Mouse (Mus musculus): Measurements from ENCODE around the gene Ints7. TPM values are rescaled to one million over a fixed set of nuclear protein-coding genes. Genes with fewer than 3 reads are reported as not detected.

Ints7 gene
- polyA plus RNA-seq, 1 experiment from 2014 or later = 34.7 TPM

DNA sequence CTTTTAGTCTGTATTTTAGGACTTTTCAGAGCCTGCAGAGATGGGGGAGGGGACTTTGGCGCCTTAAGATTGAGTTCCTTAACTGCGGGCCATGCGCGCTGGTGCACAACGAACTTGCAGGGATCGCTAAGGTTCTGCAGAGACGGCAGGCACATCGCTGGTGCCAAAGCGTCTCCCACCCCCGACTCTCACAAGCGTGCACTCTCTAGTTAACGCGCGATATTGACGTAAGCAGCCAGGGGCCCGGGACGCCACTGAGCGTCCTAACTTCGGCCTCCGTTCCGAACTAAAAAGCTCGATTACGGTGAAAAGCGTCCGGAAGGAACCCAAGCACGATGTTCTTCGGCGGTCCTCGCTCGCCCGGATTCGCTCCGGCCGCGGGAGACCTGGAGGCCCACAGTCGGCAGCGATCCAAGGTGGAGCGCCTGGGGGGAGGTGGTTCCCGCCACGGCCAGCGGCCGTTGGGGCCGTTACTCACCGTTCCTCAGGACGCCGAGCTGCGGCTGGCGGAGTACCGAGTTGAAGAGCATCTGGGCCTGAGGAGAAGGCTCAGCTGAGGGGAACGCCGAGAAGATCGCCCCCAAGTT, 472 bp upstream of the Ints7 start:
- no peak for ATAC-seq (ENCODE audit: low FRiP score)

GRCm38 (mm10) chr1:191579524-191579923, 4.1 kb downstream of the Ints7 start:
- WGBS = 98% methylated on average over 3 of the region's 3 CpGs
- no peak overlapping the region for H3K9ac ChIP-seq
- DNase-seq (ENCODE audit: low spot score) (no peak), ATAC-seq (ENCODE audit: low FRiP score) (no peak)
- no peak overlapping the region for H3K4me3 ChIP-seq (replicated peaks; ENCODE audit: low read length)
- no peak overlapping the region for H3K4me2 ChIP-seq (replicated peaks)
- H3K27ac ChIP-seq = no peak overlapping the region
- H3K9me3 ChIP-seq (ENCODE audit: control insufficient read depth, low read length) = no peaks in the 10 kb centered on the region
- H3K27me3 ChIP-seq (ENCODE audit: control insufficient read depth, insufficient read depth, low read length) = no peaks in the 10 kb centered on the region
- peaks cover 24% of the 10 kb centered on the region for H3K4me1 ChIP-seq (replicated peaks; ENCODE audit: control insufficient read depth, insufficient read depth, low read length)
- H3K36me3 ChIP-seq (replicated peaks; ENCODE audit: control insufficient read depth, insufficient read depth) = peaks cover 23% of the 10 kb centered on the region

More for the DNA sequence above, 472 bp upstream of the Ints7 start:
- H3K27ac ChIP-seq = peak overlapping the region; percentile 58; the same call in 1 of the 2 replicates
- no peaks in the 10 kb centered on the region for H3K27me3 ChIP-seq (ENCODE audit: control insufficient read depth, insufficient read depth, low read length)
- WGBS = under 1% methylated on average over 52 of the region's 52 CpGs
- H3K9me3 ChIP-seq (ENCODE audit: control insufficient read depth, low read length) = no peaks in the 10 kb centered on the region
- DNase-seq (ENCODE audit: low spot score) = peak; percentile 49
- H3K4me1 ChIP-seq (replicated peaks; ENCODE audit: control insufficient read depth, insufficient read depth, low read length) = peaks cover 31% of the 10 kb centered on the region
- peak overlapping the region; percentile 94 for H3K4me2 ChIP-seq (replicated peaks)
- H3K4me3 ChIP-seq (replicated peaks; ENCODE audit: low read length) = peak overlapping the region; percentile 71
- peak overlapping the region; percentile 58 for H3K9ac ChIP-seq
- H3K36me3 ChIP-seq (replicated peaks; ENCODE audit: control insufficient read depth, insufficient read depth) = no peaks in the 10 kb centered on the region

DNA sequence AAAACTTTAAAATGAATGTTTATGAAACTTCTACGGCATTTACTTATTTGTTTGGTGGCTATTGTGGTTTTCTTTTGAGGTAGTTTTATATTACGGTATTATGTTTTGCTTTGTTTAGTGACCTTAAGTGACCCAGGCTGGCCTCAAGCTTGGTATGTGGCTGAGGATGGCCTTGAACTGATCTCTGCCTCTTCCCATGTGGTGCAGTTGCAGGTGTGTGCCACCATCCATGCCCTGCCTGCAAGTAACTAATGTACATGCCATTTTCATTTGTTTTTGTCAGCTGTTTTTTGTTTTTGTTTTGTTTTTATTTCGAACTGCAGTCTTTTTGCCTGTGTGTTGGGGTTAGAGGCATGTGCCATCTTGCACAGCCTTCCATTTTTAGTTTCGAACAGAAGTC, 6.2 kb downstream of the Ints7 start:
- no peaks in the 10 kb centered on the region for H3K9me3 ChIP-seq (ENCODE audit: control insufficient read depth, low read length)
- peaks cover 15% of the 10 kb centered on the region for H3K4me1 ChIP-seq (replicated peaks; ENCODE audit: control insufficient read depth, insufficient read depth, low read length)
- no peak overlapping the region for H3K27ac ChIP-seq
- no peaks in the 10 kb centered on the region for H3K27me3 ChIP-seq (ENCODE audit: control insufficient read depth, insufficient read depth, low read length)
- ATAC-seq (ENCODE audit: low FRiP score) (no peak), DNase-seq (ENCODE audit: low spot score) (no peak)
- WGBS = 92% methylated on average over 4 of the region's 4 CpGs
- no peak overlapping the region for H3K4me3 ChIP-seq (replicated peaks; ENCODE audit: low read length)
- peaks cover 37% of the 10 kb centered on the region for H3K36me3 ChIP-seq (replicated peaks; ENCODE audit: control insufficient read depth, insufficient read depth)
- no peak overlapping the region for H3K4me2 ChIP-seq (replicated peaks)
- no peak overlapping the region for H3K9ac ChIP-seq

- Histone ChIP-seq H3K27me3 (ENCODE audit: control insufficient read depth, insufficient read depth, low read length) (no peaks in the 10 kb centered on the region), H3K4me1 (replicated peaks; ENCODE audit: control insufficient read depth, insufficient read depth, low read length) (no peaks in the 10 kb centered on the region), H3K9me3 (ENCODE audit: control insufficient read depth, low read length) (no peaks in the 10 kb centered on the region), H3K4me3 (replicated peaks; ENCODE audit: low read length) (no peak overlapping the region), H3K27ac (no peak overlapping the region), H3K9ac (no peak overlapping the region), H3K36me3 (replicated peaks; ENCODE audit: control insufficient read depth, insufficient read depth) (peaks cover 58% of the 10 kb centered on the region), H3K4me2 (replicated peaks) (no peak overlapping the region)
- DNase-seq (ENCODE audit: low spot score) (no peak), ATAC-seq (ENCODE audit: low FRiP score) (no peak)
- WGBS = 97% methylated on average over 4 of the region's 4 CpGs
Measured at GRCm38 (mm10) chr1:191583836-191584235, 8.4 kb downstream of the Ints7 start.

- Histone ChIP-seq H3K27ac (no peak overlapping the region), H3K27me3 (ENCODE audit: control insufficient read depth, insufficient read depth, low read length) (no peaks in the 10 kb centered on the region), H3K4me2 (replicated peaks) (no peak overlapping the region), H3K9me3 (ENCODE audit: control insufficient read depth, low read length) (no peaks in the 10 kb centered on the region), H3K9ac (no peak overlapping the region), H3K4me1 (replicated peaks; ENCODE audit: control insufficient read depth, insufficient read depth, low read length) (no peaks in the 10 kb centered on the region), H3K4me3 (replicated peaks; ENCODE audit: low read length) (no peak overlapping the region), H3K36me3 (replicated peaks; ENCODE audit: control insufficient read depth, insufficient read depth) (peaks cover 64% of the 10 kb centered on the region)
- no peak for ATAC-seq (ENCODE audit: low FRiP score)
- no peak for DNase-seq (ENCODE audit: low spot score)
- 96% methylated on average over 4 of the region's 4 CpGs for WGBS
Measured at GRCm38 (mm10) chr1:191584483-191584882, 9.0 kb downstream of the Ints7 start.

GRCm38 (mm10) chr1:191585704-191586103, 10.3 kb downstream of the Ints7 start:
- Histone ChIP-seq H3K27me3 (ENCODE audit: control insufficient read depth, insufficient read depth, low read length) (no peaks in the 10 kb centered on the region), H3K36me3 (replicated peaks; ENCODE audit: control insufficient read depth, insufficient read depth) (peaks cover 74% of the 10 kb centered on the region), H3K4me2 (replicated peaks) (no peak overlapping the region), H3K9ac (no peak overlapping the region), H3K9me3 (ENCODE audit: control insufficient read depth, low read length) (no peaks in the 10 kb centered on the region), H3K4me1 (replicated peaks; ENCODE audit: control insufficient read depth, insufficient read depth, low read length) (no peaks in the 10 kb centered on the region), H3K4me3 (replicated peaks; ENCODE audit: low read length) (no peak overlapping the region), H3K27ac (no peak overlapping the region)
- WGBS = 89% methylated on average over 2 of the region's 2 CpGs
- DNase-seq (ENCODE audit: low spot score) = no peak
- ATAC-seq (ENCODE audit: low FRiP score) = no peak

DNA sequence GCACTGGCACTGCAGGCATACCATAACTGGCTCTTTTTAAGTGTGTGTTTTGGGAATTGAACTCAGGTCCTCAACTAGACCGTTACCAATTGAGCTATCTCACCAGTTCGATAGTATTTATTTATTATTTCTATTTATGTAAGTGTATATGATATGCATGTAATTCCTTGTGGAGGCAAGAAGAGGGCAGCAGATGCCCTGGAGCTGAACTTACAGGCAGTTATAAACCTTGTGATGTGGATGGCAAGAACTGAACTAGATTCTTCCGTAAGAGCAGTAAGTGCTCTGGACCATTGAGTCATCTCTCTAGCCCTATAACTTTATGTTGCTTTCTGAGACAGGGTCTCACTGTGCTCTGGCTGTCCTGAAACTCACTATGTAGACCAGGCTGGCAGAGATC, 11.6 kb downstream of the Ints7 start:
- H3K36me3 ChIP-seq (replicated peaks; ENCODE audit: control insufficient read depth, insufficient read depth) = peaks cover 83% of the 10 kb centered on the region
- H3K27me3 ChIP-seq (ENCODE audit: control insufficient read depth, insufficient read depth, low read length) = no peaks in the 10 kb centered on the region

DNA sequence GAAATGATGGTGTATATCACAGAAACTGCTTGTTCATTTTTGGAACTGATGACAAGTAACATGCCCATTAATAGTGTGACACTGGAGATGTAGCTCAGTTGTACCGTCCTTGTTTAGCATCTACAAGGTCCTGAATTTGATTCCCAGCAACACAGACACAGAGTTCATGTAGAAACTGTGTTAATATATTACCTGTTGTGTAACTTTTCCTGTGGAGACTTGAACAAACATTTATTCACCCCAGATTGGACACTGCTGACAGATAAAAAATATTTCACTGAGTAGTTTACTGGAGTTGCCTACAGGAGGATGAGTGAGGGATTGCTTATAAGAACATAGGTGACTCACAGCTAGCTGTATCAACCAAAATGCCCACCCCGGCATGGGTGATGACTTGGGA, 13.3 kb downstream of the Ints7 start:
- peaks cover 69% of the 10 kb centered on the region for H3K36me3 ChIP-seq (replicated peaks; ENCODE audit: control insufficient read depth, insufficient read depth)
- ATAC-seq (ENCODE audit: low FRiP score) = no peak
- 95% methylated on average over 2 of the region's 2 CpGs for whole genome bisulfite sequencing

More for the DNA sequence above, 11.6 kb downstream of the Ints7 start:
- Histone ChIP-seq H3K27ac (no peak overlapping the region), H3K9me3 (ENCODE audit: control insufficient read depth, low read length) (no peaks in the 10 kb centered on the region), H3K4me2 (replicated peaks) (no peak overlapping the region), H3K4me1 (replicated peaks; ENCODE audit: control insufficient read depth, insufficient read depth, low read length) (no peaks in the 10 kb centered on the region), H3K9ac (no peak overlapping the region), H3K4me3 (replicated peaks; ENCODE audit: low read length) (no peak overlapping the region)
- ATAC-seq (ENCODE audit: low FRiP score) = no peak
- DNase-seq (ENCODE audit: low spot score) = no peak
- 94% methylated on average over 3 of the region's 3 CpGs for WGBS

GRCm38 (mm10) chr1:191592016-191592720, 16.7 kb downstream of the Ints7 start:
- Histone ChIP-seq H3K4me3 (replicated peaks; ENCODE audit: low read length) (no peak overlapping the region), H3K36me3 (replicated peaks; ENCODE audit: control insufficient read depth, insufficient read depth) (peaks cover 67% of the 10 kb centered on the region), H3K27ac (no peak overlapping the region), H3K9ac (no peak overlapping the region), H3K9me3 (ENCODE audit: control insufficient read depth, low read length) (no peaks in the 10 kb centered on the region), H3K4me1 (replicated peaks; ENCODE audit: control insufficient read depth, insufficient read depth, low read length) (no peaks in the 10 kb centered on the region), H3K27me3 (ENCODE audit: control insufficient read depth, insufficient read depth, low read length) (no peaks in the 10 kb centered on the region), H3K4me2 (replicated peaks) (no peak overlapping the region)
- 89% methylated on average over 12 of the region's 12 CpGs for WGBS
- ATAC-seq (ENCODE audit: low FRiP score) (no peak), DNase-seq (ENCODE audit: low spot score) (no peak)

More for the DNA sequence above, 13.3 kb downstream of the Ints7 start:
- Histone ChIP-seq H3K4me1 (replicated peaks; ENCODE audit: control insufficient read depth, insufficient read depth, low read length) (no peaks in the 10 kb centered on the region), H3K27ac (no peak overlapping the region), H3K4me3 (replicated peaks; ENCODE audit: low read length) (no peak overlapping the region), H3K9ac (no peak overlapping the region), H3K4me2 (replicated peaks) (no peak overlapping the region), H3K27me3 (ENCODE audit: control insufficient read depth, insufficient read depth, low read length) (no peaks in the 10 kb centered on the region), H3K9me3 (ENCODE audit: control insufficient read depth, low read length) (no peaks in the 10 kb centered on the region)
- DNase-seq (ENCODE audit: low spot score) = no peak
